Mouse (Mus musculus) myocyte (in vitro differentiated cells): ENCODE measurements at regions not wholly inside any gene's neighbourhood (a gene's known extent, or its start where the extent isn't known, plus 50 kb on each side); places are given as distances from the start of the nearest gene placed in this dataset.

Experiments
- CEBPB ChIP-seq: IDR thresholded peaks from 2 replicates; pipeline ENCODE4 v1.6.1; 2011; ENCODE audit warnings: mild to moderate bottlenecking, moderate library complexity; ENCODE audit not compliant: poor library complexity, insufficient read depth, severe bottlenecking
- E2F4 ChIP-seq: IDR thresholded peaks from one replicate; pipeline ENCODE4 v1.6.1; 2011; ENCODE audit warnings: mild to moderate bottlenecking, control low read depth, moderate library complexity; ENCODE audit not compliant: insufficient read depth
- MAX ChIP-seq: IDR thresholded peaks from one replicate; pipeline ENCODE4 v1.6.1; 2011; ENCODE audit warnings: low read depth, mild to moderate bottlenecking, control low read depth
- MYOD1 ChIP-seq, 3 experiments: IDR thresholded peaks; one replicate each; pipeline ENCODE4 v1.6.1; 2011; ENCODE audit warnings: control low read depth in 2 of 3, low read depth in 2 of 3, mild to moderate bottlenecking in 2 of 3, moderate library complexity in 1 of 3; ENCODE audit not compliant: insufficient read length in 2 of 3, control insufficient read depth in 1 of 3
- MYOG ChIP-seq, 3 experiments: IDR thresholded peaks; one replicate each; pipeline ENCODE4 v1.6.1; 2011; ENCODE audit warnings: control low read depth in 2 of 3, low read depth in 2 of 3, mild to moderate bottlenecking in 2 of 3; ENCODE audit not compliant: insufficient read length in 2 of 3, control insufficient read depth in 1 of 3, insufficient read depth in 1 of 3
- POLR2A ChIP-seq: IDR thresholded peaks from one replicate; pipeline ENCODE4 v1.6.1; 2011; ENCODE audit warnings: low read depth, mild to moderate bottlenecking, control low read depth, moderate library complexity; ENCODE audit not compliant: insufficient read length
- REST ChIP-seq: IDR thresholded peaks from one replicate; pipeline ENCODE4 v1.6.1; 2011; ENCODE audit warnings: mild to moderate bottlenecking, control low read depth, moderate library complexity; ENCODE audit not compliant: insufficient read depth, insufficient read length
- SRF ChIP-seq: IDR thresholded peaks from one replicate; pipeline ENCODE4 v1.6.1; 2011; ENCODE audit warnings: low read depth; ENCODE audit not compliant: control insufficient read depth, insufficient read length
- TCF12 ChIP-seq: IDR thresholded peaks from one replicate; pipeline ENCODE4 v1.6.1; 2011; ENCODE audit warnings: mild to moderate bottlenecking, control low read depth; ENCODE audit not compliant: poor library complexity, insufficient read depth, severe bottlenecking
- TCF3 ChIP-seq: IDR thresholded peaks from one replicate; pipeline ENCODE4 v1.6.1; 2011; ENCODE audit warnings: low read depth, control low read depth; ENCODE audit not compliant: insufficient read length
- USF1 ChIP-seq: IDR thresholded peaks from one replicate; pipeline ENCODE4 v1.6.1; 2011; ENCODE audit warnings: low read depth, mild to moderate bottlenecking, control low read depth, moderate library complexity

GRCm38 (mm10) chr14:105980324-105980680 is 83.7 kb upstream of the Spry2 start:
- TF ChIP-seq POLR2A, result no peak
- no peak for TF ChIP-seq MAX
- no peak for TF ChIP-seq SRF
- TF ChIP-seq USF1, result no peak
- TF ChIP-seq MYOD1 (IDR thresholded peaks at IDR 0.05; ENCODE audit: control insufficient read depth in 1 of 3, insufficient read length in 2 of 3, low read depth in 2 of 3), result no peak
- TF ChIP-seq TCF3, result no peak
- TF ChIP-seq TCF12, result no peak
- TF ChIP-seq MYOG (IDR thresholded peaks at IDR 0.05; ENCODE audit: control insufficient read depth in 1 of 3, insufficient read depth in 1 of 3, insufficient read length in 2 of 3, low read depth in 2 of 3), result no peak
- no peak for TF ChIP-seq E2F4
- TF ChIP-seq CEBPB, result no peak
- no peak for TF ChIP-seq REST
